Mouse (Mus musculus): ENCODE data around the gene Pfas.
A peak's percentile ranks its signal among the peaks of the same experiment; 100 is the strongest.

Gene Pfas

DNA sequence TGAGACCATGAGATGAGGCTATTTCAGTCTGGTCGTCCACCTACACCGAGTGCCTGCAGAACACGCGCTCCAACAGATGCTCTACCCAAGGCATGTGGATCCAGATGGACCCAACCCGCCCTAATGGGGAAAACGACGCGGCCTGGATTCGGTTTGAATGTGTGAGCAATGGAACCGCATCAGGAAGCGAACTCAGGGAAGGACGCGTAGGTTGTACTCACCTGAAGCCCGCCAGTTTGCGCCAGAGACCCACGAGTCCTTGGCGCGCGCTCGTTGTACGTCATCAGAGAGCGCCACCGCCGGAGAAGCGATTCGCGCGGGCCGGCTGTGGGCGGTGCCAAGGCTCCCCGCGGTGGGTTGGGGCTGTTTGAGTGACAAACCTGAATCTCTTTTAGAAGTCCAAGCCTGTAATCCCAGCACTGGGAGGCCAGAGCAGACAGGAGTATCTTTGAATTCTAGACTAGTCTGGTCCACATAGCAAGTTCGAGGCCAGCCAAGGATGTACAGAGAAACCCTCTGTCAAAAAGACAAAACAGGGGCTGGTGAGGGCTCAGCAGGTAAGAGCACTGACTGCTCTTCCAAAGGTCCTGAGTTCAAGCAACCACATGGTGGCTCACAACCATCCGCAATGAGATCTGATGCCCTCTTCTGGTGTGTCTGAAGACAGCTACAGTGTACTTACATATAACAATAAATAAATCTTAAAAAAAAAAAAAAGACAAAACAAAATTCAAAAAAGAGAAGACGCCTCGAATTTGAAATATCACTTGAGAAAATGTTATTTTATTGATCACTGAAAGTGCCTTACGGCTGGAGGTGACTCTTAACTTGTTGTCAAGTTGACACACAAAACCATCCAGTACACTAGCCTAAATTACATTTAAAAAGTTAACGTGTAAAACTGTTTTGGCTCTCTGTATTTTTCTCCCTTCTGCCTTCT lies at the start of gene Pfas:
TSS of gene Pfas (minus strand) at position 279 of the 940 bp plus-strand sequence.
- peak; percentile 97 for DNase-seq

DNA sequence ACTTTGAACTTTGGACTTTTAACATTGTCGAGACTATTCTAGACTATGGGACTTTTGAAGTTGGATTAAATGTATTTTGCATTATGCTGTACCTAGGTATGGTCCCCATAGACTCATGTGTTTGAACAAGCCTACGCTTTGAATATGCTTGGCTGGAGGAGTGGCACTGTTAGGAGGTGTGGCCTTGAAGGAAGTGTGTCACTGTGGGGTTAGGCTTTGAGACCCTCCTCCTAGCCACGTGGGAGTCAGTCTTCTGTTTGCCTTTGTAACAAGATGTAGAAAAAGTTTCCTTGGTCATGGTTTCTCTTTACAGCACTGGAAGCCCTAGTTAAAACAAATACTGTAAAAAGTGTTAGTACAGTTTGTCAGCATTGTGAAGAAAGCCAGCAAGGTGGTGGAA lies 45.6 kb upstream of the Pfas start:
- no peak for DNase-seq

DNA sequence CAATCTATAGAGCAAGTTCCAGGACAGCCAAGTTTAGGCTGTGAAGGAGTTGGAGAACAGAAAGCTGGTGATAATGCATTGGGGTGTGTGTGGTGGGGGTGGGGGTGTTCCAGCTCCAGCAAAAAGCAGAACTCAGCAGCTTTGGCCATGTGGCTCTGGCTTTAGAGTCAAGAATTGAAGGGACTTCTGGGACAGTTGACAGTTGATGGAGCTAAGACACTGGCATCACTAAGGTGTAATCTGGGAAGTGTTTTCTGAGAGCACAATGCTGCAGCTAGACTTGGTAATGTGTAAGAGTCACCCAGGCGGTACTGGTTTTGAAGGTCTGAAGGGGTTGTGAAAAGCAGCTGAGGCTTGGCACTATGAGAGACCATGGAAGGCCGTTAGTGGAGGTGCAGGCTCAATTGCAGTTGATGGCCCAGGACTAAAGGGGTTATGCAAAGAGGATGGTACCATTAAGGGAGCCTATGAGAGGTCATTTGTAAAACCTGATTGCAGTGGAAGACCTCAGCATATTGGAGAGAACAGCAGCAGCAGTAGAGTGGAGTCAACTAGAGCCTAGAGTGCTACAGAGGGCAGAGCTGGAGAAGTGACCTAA lies 44.7 kb upstream of the Pfas start:
- no peak for DNase-seq

DNA sequence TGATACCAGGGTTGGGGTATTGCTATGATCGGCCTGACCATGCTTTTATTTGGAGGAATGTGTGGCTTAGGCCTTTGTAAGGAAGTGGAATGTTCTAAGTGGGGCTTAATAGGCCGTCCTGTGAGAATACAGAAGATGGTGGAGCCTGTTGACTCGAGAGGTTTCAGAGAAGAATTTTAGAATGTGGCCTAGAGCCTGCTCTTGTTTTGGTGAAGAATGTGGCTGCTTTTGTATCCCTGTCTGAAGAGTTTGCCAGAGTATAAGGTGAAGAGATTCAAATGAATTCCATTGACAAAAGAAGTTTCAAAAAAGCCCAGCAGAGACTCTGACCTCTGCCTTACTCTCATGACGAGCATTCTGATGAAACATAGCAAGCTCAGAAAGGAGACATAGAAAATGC lies 43.5 kb upstream of the Pfas start:
- no peak for DNase-seq

DNA sequence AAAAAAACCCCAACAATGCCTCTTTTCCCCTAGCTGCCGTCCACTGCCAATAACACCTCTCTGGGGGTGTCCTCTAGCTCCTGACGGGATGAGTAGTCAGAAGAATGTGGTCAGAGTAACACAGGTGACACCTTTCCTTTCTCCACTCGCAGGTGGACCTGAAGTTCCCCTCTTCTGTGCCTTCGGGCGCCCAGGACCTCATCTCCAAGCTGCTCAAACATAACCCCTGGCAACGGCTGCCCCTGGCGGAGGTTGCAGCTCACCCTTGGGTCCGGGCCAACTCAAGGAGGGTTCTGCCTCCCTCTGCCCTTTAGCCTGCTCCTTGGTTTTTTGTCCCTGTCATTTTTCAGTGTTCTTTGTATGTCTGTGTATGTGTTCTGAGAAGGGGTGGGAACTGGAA lies 42.5 kb upstream of the Pfas start:
- DNase-seq = no peak

DNA sequence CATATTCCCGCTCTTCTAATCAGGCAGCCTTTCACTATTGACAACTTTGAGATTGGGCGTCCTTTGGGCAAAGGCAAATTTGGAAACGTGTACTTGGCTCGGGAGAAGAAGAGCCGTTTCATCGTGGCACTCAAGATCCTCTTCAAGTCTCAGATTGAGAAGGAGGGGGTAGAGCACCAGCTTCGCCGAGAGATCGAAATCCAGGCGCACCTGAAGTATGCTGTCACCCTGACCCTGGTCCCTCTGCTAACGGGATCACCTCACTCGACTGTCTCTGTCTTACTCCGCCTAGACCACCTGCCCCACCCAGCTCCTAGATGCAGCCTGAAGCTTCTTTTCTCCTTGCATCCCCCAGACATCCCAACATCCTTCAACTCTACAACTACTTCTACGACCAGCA lies 39.9 kb upstream of the Pfas start:
- no peak for DNase-seq

DNA sequence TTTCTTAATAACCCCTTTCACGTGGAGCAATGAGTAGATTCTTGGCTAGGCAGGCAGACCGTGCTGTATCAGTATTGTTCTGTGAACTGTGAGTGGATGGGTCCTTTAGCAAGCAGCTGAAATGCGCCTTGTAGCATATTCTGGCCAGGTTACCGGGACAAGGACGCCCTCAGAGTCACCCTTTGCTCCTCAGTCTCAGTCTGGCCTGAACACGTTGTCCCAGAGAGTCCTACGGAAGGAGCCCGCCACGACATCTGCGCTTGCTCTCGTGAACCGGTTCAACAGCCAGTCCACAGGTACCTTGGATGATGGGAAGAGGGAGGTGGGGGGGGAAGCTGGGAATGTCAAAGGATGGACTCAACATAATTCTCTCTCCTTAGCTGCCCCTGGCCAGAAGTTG lies 39.3 kb upstream of the Pfas start:
- no peak for DNase-seq

DNA sequence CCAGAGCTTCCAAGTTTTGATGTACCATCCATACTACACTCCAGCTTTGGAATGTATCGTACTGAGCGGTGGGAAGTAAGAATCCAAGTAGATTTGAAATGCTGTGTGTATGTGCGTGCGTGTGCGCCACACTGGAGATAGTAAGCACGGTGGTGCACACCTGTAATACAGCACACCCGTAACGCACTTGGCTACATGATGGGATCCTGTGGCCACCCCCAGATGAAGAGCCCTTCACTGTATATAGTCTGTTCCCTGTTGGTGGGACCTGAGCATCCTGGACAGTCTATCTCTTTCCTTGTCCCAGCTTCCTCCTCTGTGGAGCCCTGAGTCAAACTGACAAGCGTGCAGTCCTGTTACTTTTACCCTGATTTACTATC lies 38.1 kb upstream of the Pfas start:
- DNase-seq = no peak

DNA sequence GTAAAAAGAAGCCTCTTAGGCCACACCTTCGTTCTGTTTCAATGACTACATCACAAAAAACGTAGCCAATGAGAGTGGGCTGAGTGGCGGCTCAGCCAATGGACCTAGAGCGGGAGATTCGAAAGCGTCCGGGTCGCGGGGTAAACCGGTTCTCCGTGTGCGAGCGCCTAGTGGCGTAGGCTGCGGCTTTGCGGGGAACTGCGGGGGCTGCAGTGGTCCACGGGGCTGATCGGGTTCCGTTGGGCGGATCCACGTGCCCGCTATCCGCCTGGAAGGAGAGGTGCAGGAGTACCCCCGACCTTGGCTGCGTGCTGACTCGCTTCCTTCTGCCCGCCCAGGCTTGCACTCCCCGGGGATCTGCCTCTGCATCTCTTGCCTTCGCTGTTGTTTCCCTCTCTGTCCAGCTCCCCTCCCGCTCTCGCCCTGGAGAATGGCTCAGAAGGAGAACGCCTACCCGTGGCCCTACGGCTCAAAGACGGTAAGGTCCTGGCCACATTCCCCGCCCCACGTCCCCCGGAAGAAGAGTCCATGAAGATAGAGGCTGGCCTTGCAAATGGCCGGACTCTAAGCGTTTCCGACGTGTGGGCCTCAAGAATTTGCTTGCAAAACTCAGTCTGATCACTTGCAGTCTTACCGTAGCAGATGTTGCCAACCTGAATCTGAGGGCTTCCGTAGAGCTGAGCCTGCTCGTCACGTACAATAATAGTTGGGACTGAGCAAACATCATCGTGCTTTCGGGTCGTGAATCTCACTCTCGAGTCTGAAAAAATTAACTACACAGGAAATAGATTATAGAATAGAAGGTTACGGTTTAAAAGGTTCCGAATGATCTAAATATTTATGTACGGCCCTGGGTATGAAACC lies 37.5 kb upstream of the Pfas start, which contains the start of gene Aurkb:
TSS of gene Aurkb (plus strand) at position 117 of the 864 bp plus-strand sequence.
- DNase-seq = peak; percentile 93

DNA sequence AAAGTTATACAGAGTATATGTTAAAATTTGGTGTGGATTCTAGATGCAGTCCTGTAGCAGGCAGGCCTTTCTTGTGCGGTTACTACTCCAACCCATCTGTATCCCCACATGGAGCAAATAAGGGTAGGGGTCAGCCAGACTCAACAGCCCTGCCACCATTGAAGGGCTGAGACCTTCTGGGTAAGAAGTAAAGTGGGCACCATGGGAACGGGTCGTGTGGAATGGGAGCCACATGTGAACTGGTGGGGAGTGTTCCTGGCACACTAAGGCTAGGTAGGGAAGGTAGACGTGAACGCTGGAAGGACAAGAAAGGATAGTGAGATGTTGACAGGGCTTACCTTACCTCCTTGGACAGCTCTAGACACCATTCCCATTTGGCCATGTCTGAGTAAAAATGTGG lies 29.9 kb upstream of the Pfas start:
- no peak for DNase-seq

DNA sequence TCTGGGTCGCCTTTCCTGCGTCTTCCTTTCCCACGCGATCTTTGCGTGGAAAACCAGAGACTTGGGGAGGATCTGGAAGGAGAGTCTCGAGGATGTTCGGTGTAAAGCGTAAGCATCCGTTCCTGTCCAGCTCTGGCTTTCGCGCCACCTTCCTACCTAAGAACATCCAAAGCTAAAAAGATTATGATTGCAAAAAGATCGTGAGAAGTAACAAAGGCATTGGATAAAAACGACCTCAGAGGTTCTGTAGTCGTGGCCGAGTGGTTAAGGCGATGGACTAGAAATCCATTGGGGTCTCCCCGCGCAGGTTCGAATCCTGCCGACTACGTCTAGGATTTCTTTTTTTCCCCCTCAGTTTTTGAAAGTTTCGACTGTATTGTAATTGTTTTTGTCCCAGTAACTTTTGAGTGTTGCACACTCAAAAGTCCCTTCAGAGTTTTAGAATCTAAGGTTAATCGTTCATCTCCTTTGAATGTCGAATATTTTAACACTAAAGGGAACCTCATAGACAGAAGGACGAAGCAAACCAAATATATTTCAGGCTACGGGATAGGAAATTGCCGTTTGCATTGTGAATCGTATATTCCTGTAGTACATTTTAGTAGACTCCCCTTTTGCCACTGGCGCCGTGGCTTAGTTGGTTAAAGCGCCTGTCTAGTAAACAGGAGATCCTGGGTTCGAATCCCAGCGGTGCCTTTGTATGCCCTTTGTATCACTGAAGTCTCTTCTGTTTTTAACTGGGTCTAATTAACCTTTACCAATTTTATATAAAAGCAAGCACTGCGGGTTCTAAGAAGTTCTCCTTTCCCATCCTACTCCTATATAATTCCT lies 29.2 kb upstream of the Pfas start:
- peak; percentile 87 for DNase-seq

DNA sequence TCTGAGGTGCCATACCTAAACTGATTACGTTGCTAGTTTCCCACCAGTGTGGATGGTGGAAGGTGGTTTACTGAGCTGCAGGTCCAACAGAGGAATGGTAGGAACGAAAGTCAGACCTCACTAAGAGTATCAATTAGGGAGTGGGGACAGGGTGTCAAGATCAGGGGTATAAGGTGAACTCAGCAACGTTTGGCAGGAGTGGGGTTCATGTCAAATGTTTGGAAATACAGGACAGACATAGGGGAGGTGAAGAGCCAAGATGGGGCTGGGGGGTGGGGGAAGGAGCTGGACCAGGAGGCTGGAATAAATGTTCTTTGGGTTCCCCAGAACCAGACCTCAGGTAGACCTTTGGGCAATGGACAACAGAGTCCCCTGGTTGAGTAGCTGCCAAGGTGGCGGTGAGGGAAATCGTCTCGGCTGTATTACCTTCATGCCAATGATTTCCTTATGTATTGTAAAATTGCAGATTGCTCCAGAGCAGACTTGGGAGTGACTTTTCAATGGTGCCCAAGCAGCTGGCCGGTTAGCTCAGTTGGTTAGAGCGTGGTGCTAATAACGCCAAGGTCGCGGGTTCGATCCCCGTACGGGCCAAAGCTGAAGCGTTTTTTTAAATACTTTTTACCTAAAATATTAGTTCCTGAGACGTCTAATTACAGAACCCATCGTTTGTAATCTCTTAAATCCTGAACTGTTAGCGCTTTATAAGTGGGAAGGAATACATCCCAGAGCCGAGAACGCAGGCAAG lies 28.4 kb upstream of the Pfas start:
- peak; percentile 88 for DNase-seq

DNA sequence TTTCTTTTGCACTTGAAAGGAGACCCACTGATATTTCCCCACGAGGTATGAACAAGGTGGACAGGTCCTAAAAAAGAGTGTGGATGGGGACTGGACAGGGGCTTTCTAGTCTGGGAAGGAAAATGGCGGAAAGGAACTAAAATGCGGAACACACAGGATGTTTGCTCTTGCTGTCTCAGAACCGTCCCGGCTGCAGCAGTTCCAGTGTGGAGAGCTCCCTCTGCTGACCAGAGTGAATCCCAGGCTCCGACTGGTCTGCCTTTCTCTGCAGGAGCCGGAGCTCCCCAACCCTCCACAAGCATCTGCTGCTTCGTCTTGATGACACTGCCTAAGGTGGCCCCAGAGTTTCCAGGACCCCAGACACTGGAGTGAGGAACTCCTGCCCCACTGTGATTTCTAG lies 27.6 kb upstream of the Pfas start:
- DNase-seq = peak; percentile 91

DNA sequence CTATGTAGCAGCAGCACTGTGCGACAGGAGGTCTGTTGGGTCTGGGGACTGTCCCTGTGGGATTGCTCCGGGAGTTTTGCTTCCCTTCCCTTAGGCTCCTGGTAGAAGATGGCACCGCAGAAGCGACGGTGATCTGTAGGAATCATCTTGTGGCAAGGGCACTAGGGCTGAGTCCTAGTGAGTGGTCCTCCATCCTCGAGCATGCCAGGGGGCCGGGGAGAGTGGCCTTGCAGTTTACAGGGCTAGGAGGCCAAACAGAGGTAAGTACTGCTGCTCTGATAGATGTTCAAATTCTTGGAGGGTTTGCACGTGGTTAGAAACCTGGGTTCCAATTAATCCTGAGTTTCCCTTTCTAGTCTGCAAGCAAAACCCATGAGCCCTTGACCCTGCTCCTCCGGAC lies 27.2 kb upstream of the Pfas start:
- DNase-seq = no peak

DNA sequence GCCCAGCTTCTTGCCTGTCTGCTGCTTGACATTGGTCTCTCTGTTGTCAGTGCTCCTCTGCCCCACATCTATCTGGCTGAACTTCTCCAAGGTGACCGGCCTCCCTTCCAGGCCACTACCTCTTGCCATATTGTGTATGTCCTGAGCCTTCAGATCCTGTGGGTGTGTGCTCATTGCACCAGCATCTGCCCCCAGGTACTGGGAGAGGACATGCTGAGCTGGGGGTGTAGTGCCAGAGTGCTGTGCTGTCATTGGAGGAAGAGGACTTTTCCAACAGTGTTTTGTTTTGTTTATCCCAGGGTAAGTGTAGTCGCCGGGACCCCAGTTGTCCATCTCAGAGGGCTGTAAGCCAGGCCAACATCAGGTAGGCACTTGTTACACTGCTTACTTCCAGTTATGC lies 26.3 kb upstream of the Pfas start:
- DNase-seq = no peak

DNA sequence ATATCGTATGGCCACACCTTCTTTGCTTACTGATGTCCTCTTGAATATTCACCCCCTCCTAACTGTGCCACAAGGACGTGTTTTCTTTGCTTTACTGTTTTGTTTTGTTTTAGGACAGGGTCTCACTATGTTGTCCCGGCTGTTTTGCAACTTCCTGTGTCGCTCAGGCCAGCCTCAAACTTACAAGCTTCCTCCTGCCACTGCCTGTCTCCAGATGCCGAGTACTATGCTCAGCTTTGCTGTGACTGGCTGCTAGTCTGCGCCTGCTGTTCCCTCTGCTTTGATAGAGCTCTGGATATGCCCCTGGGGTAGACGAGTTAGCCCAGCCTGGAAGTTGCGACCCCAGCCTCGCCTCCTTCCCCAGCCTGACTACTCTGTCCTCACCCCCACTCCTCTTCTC lies 25.3 kb upstream of the Pfas start:
- DNase-seq = no peak

DNA sequence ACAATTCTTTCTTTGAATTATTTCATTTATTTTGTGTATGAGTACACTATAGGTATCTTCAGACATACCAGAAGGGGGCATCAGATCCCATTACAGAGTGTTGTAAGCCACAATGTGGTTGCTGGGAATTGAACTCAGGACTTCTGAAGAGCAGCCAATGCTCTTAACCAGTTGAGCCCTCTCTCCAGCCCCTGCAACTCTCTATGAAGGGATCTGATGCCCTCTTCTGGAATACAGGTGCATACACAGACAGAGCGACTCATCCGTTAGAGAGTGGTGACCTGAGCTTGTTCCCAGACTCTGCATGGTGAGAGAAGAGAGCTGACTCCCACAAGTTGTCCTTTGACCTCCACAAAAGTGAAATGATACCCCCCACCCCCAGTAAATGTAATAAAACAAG lies 20.5 kb upstream of the Pfas start:
- DNase-seq = no peak

DNA sequence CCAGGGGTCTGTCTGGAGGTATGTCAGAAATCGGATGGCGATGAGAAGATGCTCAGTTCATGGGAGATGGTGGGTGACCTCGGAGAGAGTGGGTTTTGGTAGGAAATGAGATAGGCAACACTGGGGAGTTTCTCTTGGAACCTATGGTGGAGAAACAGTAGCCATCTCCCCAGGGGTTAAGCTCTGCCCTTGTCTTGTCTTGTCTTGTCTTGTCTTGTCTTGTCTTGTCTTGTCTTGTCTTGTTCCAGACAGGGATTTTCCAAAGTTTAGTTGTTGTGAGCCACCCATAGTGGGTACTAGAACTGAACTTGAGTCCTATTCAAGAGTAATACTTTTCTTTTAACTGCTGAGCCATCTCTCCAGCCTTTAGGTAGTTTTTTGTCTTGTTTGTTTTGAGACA lies 18.3 kb upstream of the Pfas start:
- DNase-seq = no peak

DNA sequence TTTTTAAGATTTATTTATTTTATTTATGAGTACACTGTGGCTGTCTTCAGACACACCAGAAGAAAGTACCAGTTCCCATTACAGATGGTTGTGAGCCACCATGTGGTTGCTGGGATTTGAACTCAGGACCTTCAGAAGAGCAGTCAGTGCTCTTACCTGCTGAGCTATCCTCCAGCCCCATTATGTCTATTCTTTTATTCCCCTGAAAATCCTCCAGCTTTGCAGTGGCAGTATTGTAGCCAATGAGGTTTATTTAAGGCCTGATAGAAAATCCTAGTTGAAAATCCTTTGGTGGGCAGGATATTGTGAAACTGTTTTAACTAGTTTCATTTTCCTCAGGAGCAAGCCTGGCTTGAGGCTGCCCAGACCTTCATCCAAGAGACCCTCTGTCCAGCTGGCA lies 12.4 kb upstream of the Pfas start:
- no peak for DNase-seq

DNA sequence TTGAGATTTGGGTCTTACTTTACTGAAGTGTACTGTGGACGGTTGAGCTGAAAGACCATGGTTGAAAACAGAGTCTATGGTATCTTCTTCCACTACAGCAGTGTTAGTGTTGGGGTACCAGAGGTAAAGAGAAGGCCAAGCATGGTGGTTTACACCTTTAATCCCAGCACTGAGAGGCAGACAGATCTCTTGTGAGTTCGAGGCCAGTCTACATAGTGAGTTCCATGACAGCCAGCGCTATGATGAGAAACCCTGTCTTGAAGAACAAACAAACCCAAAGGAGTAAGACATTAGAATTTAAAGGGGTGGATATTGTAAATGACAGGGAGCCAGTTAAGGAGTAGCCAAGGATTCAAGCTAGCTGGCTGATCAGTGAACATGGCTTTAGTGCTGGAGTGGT lies 8.5 kb upstream of the Pfas start:
- no peak for DNase-seq

DNA sequence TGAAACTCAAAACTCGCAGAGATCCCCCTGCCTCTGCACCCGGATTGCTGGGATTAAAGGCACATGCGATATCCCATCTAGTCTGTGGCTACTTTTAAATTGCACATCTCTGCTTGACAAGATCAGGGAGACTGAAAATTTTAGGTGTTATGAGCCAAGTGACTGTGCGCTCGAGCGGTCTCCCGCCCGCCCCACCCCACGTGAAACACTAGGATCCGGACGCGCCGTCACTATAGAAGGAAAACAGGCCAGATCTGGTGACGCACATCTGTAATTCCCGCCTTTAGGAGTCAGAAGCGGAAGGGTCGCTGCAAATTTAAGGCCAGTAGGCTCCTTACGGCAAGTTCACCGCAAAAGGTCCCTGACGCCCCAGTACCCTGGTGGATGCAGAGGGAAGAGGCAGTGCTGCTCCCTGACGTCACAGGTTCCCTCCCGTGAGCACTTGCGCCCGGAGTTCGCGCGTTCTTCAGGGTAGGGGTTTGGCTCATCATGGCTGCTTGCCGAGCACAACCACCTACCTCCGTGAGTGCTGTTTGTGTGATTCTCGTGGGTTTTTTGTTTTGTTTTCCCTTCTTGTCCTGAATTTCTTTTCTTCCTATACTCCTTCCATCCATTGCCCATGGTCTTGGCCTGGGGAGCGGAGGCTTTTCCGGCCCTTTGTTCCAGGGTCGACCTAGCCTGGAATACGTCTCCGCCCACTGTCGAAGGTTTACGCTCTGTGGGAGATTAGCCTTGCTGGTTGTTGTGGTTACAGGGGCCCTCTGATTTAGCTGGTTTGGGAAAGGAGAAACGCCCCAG lies 7.6 kb upstream of the Pfas start, which contains the start of gene Ctc1:
TSS of gene Ctc1 (plus strand) at position 268 of the 798 bp plus-strand sequence.
- peak; percentile 94 for DNase-seq
